Mouse (Mus musculus): ENCODE measurements at regions not wholly inside any gene's neighbourhood (a gene's known extent, or its start where the extent isn't known, plus 50 kb on each side); places are given as distances from the start of the nearest gene placed in this dataset.

DNA sequence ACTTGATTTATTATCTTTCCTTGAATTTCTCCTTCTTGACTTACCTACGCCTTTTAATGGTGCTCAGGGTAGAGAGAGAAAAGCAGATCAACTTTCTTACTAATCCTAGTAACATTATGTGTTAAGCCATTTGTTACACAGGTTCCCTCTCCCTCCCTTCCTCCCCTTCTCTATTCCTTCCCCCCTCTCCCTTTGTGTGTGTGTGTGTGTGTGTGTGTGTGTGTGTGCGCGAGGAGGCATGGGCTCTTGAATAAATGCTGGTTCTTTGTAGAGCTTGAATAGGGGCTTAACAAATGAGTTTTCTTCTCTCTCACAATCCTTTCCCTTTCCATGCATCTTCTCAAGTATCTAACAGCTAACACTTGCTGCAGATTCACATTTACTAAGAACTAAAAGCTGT is 160.4 kb upstream of the Meox2 start:
- DNase-seq (ENCODE audit: low spot score) (no peak), ATAC-seq (ENCODE audit: insufficient number of reproducible peaks, low FRiP score, low TSS enrichment, low read depth) (no peak)
- H3K4me1 ChIP-seq (ENCODE audit: control insufficient read depth, insufficient read depth, low read length): no peaks in the 10 kb centered on the region
- H3K4me2 ChIP-seq (ENCODE audit: low read depth, severe bottlenecking): no peak overlapping the region
- no peak overlapping the region for H3K4me3 ChIP-seq (ENCODE audit: low read depth, low read length)
- no peaks in the 10 kb centered on the region for H3K9me3 ChIP-seq (ENCODE audit: control insufficient read depth, low read length)
- H3K9ac ChIP-seq (ENCODE audit: low read length): no peak overlapping the region
- WGBS: 87% methylated on average over 3 of the region's 3 CpGs
- no peaks in the 10 kb centered on the region for H3K36me3 ChIP-seq (ENCODE audit: control insufficient read depth, insufficient read depth, low read length)
- H3K27me3 ChIP-seq (ENCODE audit: control insufficient read depth, insufficient read depth, low read length): no peaks in the 10 kb centered on the region
- no peak overlapping the region for H3K27ac ChIP-seq (replicated peaks; ENCODE audit: low read depth, low read length)

- H3K9me3 ChIP-seq (ENCODE audit: control insufficient read depth, low read length): no peaks in the 10 kb centered on the region
Measured at GRCm38 (mm10) chr12:36949096-36949738, 159.1 kb upstream of the Meox2 start.

DNA sequence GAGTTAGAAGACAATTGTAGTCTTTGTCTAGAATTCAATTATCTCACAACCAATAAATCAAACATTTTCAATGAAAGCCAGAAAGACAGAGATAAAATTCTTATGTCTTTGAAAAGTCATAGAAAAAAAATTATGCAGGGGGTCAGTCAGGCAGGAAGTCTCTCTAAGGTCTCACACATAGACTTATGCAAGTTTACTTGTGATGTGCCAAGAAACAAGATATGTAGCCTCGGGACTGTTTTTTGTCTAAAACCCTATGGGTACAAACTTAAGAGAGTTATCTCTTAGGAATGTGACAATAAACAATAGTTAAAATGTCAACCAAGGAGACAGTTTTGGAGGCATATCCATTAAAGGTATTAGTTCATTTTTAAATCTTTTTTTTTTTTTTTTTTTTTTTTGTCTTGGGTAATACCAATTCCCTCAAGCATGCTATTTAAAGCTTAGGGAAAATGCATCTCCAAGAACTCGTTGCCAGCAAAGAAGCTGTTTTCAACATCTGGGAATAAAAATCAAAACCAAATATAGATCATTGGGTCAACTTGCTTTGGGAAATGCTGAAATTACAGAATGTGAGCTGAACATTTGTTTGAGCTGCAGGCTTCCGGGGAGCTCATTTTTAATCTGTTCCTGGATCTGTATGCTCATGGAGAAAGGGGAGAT is 133.8 kb upstream of the Meox2 start:
- no peak overlapping the region for H3K27ac ChIP-seq (replicated peaks; ENCODE audit: low read depth, low read length)
- WGBS: 84% methylated on average over 3 of the region's 3 CpGs
- H3K27me3 ChIP-seq (ENCODE audit: control insufficient read depth, insufficient read depth, low read length): no peaks in the 10 kb centered on the region
- no peaks in the 10 kb centered on the region for H3K4me1 ChIP-seq (ENCODE audit: control insufficient read depth, insufficient read depth, low read length)
- no peak overlapping the region for H3K4me3 ChIP-seq (ENCODE audit: low read depth, low read length)
- H3K9ac ChIP-seq (ENCODE audit: low read length): no peak overlapping the region
- no peaks in the 10 kb centered on the region for H3K9me3 ChIP-seq (ENCODE audit: control insufficient read depth, low read length)
- no peaks in the 10 kb centered on the region for H3K36me3 ChIP-seq (ENCODE audit: control insufficient read depth, insufficient read depth, low read length)
- ATAC-seq (ENCODE audit: insufficient number of reproducible peaks, low FRiP score, low TSS enrichment, low read depth): no peak
- no peak overlapping the region for H3K4me2 ChIP-seq (ENCODE audit: low read depth, severe bottlenecking)
- DNase-seq (ENCODE audit: low spot score): no peak

More at GRCm38 (mm10) chr12:36949096-36949738, 159.1 kb upstream of the Meox2 start:
- H3K36me3 ChIP-seq (ENCODE audit: control insufficient read depth, insufficient read depth, low read length): no peaks in the 10 kb centered on the region
- H3K4me3 ChIP-seq (ENCODE audit: low read depth, low read length): no peak overlapping the region
- H3K4me2 ChIP-seq (ENCODE audit: low read depth, severe bottlenecking): no peak overlapping the region
- DNase-seq (ENCODE audit: low spot score) (no peak), ATAC-seq (ENCODE audit: insufficient number of reproducible peaks, low FRiP score, low TSS enrichment, low read depth) (no peak)
- H3K27ac ChIP-seq (replicated peaks; ENCODE audit: low read depth, low read length): no peak overlapping the region
- 91% methylated on average over 2 of the region's 2 CpGs for WGBS
- no peaks in the 10 kb centered on the region for H3K4me1 ChIP-seq (ENCODE audit: control insufficient read depth, insufficient read depth, low read length)
- H3K9ac ChIP-seq (ENCODE audit: low read length): no peak overlapping the region
- no peaks in the 10 kb centered on the region for H3K27me3 ChIP-seq (ENCODE audit: control insufficient read depth, insufficient read depth, low read length)

GRCm38 (mm10) chr12:36977141-36977540 is 131.2 kb upstream of the Meox2 start:
- 75% methylated on average over 3 of the region's 3 CpGs for WGBS
- Histone ChIP-seq H3K4me2 (ENCODE audit: low read depth, severe bottlenecking) (no peak overlapping the region), H3K4me1 (ENCODE audit: control insufficient read depth, insufficient read depth, low read length) (no peaks in the 10 kb centered on the region), H3K27me3 (ENCODE audit: control insufficient read depth, insufficient read depth, low read length) (no peaks in the 10 kb centered on the region), H3K36me3 (ENCODE audit: control insufficient read depth, insufficient read depth, low read length) (no peaks in the 10 kb centered on the region), H3K27ac (replicated peaks; ENCODE audit: low read depth, low read length) (no peak overlapping the region), H3K9me3 (ENCODE audit: control insufficient read depth, low read length) (no peaks in the 10 kb centered on the region), H3K4me3 (ENCODE audit: low read depth, low read length) (no peak overlapping the region), H3K9ac (ENCODE audit: low read length) (no peak overlapping the region)
- ATAC-seq (ENCODE audit: insufficient number of reproducible peaks, low FRiP score, low TSS enrichment, low read depth): no peak
- DNase-seq (ENCODE audit: low spot score): no peak

- ATAC-seq (ENCODE audit: insufficient number of reproducible peaks, low FRiP score, low TSS enrichment, low read depth) (no peak), DNase-seq (ENCODE audit: low spot score) (no peak)
- Histone ChIP-seq H3K9ac (ENCODE audit: low read length) (no peak overlapping the region), H3K27me3 (ENCODE audit: control insufficient read depth, insufficient read depth, low read length) (no peaks in the 10 kb centered on the region), H3K36me3 (ENCODE audit: control insufficient read depth, insufficient read depth, low read length) (no peaks in the 10 kb centered on the region), H3K4me2 (ENCODE audit: low read depth, severe bottlenecking) (no peak overlapping the region), H3K4me1 (ENCODE audit: control insufficient read depth, insufficient read depth, low read length) (no peaks in the 10 kb centered on the region), H3K27ac (replicated peaks; ENCODE audit: low read depth, low read length) (no peak overlapping the region), H3K4me3 (ENCODE audit: low read depth, low read length) (no peak overlapping the region), H3K9me3 (ENCODE audit: control insufficient read depth, low read length) (no peaks in the 10 kb centered on the region)
- 81% methylated on average over 4 of the region's 4 CpGs for WGBS
Measured at GRCm38 (mm10) chr12:36991135-36991534, 117.2 kb upstream of the Meox2 start.

GRCm38 (mm10) chr12:36991970-36992369 is 116.4 kb upstream of the Meox2 start:
- Histone ChIP-seq H3K27me3 (ENCODE audit: control insufficient read depth, insufficient read depth, low read length) (no peaks in the 10 kb centered on the region), H3K9ac (ENCODE audit: low read length) (no peak overlapping the region), H3K9me3 (ENCODE audit: control insufficient read depth, low read length) (no peaks in the 10 kb centered on the region), H3K27ac (replicated peaks; ENCODE audit: low read depth, low read length) (no peak overlapping the region), H3K4me2 (ENCODE audit: low read depth, severe bottlenecking) (no peak overlapping the region), H3K36me3 (ENCODE audit: control insufficient read depth, insufficient read depth, low read length) (no peaks in the 10 kb centered on the region), H3K4me1 (ENCODE audit: control insufficient read depth, insufficient read depth, low read length) (no peaks in the 10 kb centered on the region), H3K4me3 (ENCODE audit: low read depth, low read length) (no peak overlapping the region)
- ATAC-seq (ENCODE audit: insufficient number of reproducible peaks, low FRiP score, low TSS enrichment, low read depth) (no peak), DNase-seq (ENCODE audit: low spot score) (no peak)
- WGBS: 80% methylated on average over 4 of the region's 4 CpGs

- H3K9me3 ChIP-seq (ENCODE audit: control insufficient read depth, low read length): no peaks in the 10 kb centered on the region
- no peak overlapping the region for H3K27ac ChIP-seq (replicated peaks; ENCODE audit: low read depth, low read length)
- ATAC-seq (ENCODE audit: insufficient number of reproducible peaks, low FRiP score, low TSS enrichment, low read depth) (no peak), DNase-seq (ENCODE audit: low spot score) (no peak)
- WGBS: 79% methylated on average over 3 of the region's 3 CpGs
- H3K27me3 ChIP-seq (ENCODE audit: control insufficient read depth, insufficient read depth, low read length): no peaks in the 10 kb centered on the region
- H3K4me2 ChIP-seq (ENCODE audit: low read depth, severe bottlenecking): no peak overlapping the region
- H3K4me3 ChIP-seq (ENCODE audit: low read depth, low read length): no peak overlapping the region
- no peaks in the 10 kb centered on the region for H3K36me3 ChIP-seq (ENCODE audit: control insufficient read depth, insufficient read depth, low read length)
- no peaks in the 10 kb centered on the region for H3K4me1 ChIP-seq (ENCODE audit: control insufficient read depth, insufficient read depth, low read length)
- H3K9ac ChIP-seq (ENCODE audit: low read length): no peak overlapping the region
Measured at GRCm38 (mm10) chr12:37001401-37001800, 106.9 kb upstream of the Meox2 start.

GRCm38 (mm10) chr12:37005262-37005661 is 103.1 kb upstream of the Meox2 start:
- Histone ChIP-seq H3K9me3 (ENCODE audit: control insufficient read depth, low read length) (no peaks in the 10 kb centered on the region), H3K27ac (replicated peaks; ENCODE audit: low read depth, low read length) (no peak overlapping the region), H3K36me3 (ENCODE audit: control insufficient read depth, insufficient read depth, low read length) (no peaks in the 10 kb centered on the region), H3K4me2 (ENCODE audit: low read depth, severe bottlenecking) (no peak overlapping the region), H3K9ac (ENCODE audit: low read length) (no peak overlapping the region), H3K4me1 (ENCODE audit: control insufficient read depth, insufficient read depth, low read length) (no peaks in the 10 kb centered on the region), H3K4me3 (ENCODE audit: low read depth, low read length) (no peak overlapping the region), H3K27me3 (ENCODE audit: control insufficient read depth, insufficient read depth, low read length) (no peaks in the 10 kb centered on the region)
- no peak for ATAC-seq (ENCODE audit: insufficient number of reproducible peaks, low FRiP score, low TSS enrichment, low read depth)
- DNase-seq (ENCODE audit: low spot score): no peak
- WGBS: 92% methylated on average over 1 of the region's 1 CpGs

DNA sequence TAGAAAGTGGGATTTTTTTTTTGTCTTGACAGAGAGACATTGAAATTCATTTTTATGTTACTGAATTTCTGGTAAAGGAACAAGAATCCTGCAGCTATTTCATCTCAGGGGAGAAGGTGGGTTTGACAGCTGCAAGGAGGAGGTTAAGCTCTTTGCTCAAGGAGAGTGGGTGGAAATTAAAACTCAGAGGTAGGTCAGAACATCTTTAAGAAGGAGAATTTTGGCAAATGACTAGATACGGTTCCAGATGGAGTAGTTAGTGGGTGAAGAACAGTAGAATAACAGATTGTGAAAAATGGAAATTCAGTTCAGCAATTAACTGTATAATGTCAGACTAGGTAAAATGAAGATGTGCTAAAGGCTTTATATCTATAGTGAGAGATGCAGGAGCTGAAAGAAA is 98.0 kb upstream of the Meox2 start:
- Histone ChIP-seq H3K9me3 (ENCODE audit: control insufficient read depth, low read length) (no peaks in the 10 kb centered on the region), H3K36me3 (ENCODE audit: control insufficient read depth, insufficient read depth, low read length) (no peaks in the 10 kb centered on the region), H3K9ac (ENCODE audit: low read length) (no peak overlapping the region), H3K4me3 (ENCODE audit: low read depth, low read length) (no peak overlapping the region), H3K4me1 (ENCODE audit: control insufficient read depth, insufficient read depth, low read length) (no peaks in the 10 kb centered on the region), H3K27ac (replicated peaks; ENCODE audit: low read depth, low read length) (no peak overlapping the region), H3K27me3 (ENCODE audit: control insufficient read depth, insufficient read depth, low read length) (no peaks in the 10 kb centered on the region), H3K4me2 (ENCODE audit: low read depth, severe bottlenecking) (no peak overlapping the region)
- 90% methylated on average over 1 of the region's 1 CpGs for WGBS
- no peak for DNase-seq (ENCODE audit: low spot score)
- ATAC-seq (ENCODE audit: insufficient number of reproducible peaks, low FRiP score, low TSS enrichment, low read depth): no peak

Data from limb, embryonic 11.5 days (tissue).